Mouse (Mus musculus) layer of hippocampus, adult 2 months (tissue): ENCODE results near the gene Tbc1d22a. TPM values are rescaled to one million over a fixed set of nuclear protein-coding genes. Genes with fewer than 3 reads are reported as not detected.

Source experiments
- DNase-seq, 2 experiments: peaks; one replicate each; pipeline ENCODE4 v3.0.0; 2022; ENCODE audit warnings: low spot score in 2 of 2
- H3K27ac ChIP-seq: fragments of 200-600 bp; 2 replicates; pipeline ENCODE4 v1.8.1; 2022
- H3K4me3 ChIP-seq: fragments of 200-600 bp; 2 replicates; pipeline ENCODE4 v1.8.1; 2022; ENCODE audit warnings: mild to moderate bottlenecking
- CTCF ChIP-seq: fragments of 200-600 bp; conservative IDR thresholded peaks from 2 replicates; pipeline ENCODE4 v1.8.1; 2022; ENCODE audit warnings: antibody characterized with exemption, mild to moderate bottlenecking, moderate library complexity
- long read RNA-seq, 2 experiments: library from polyadenylated mRNA; stranded (forward); transcript quantifications; one replicate each; pipeline ENCODE4 v2.0.0; 2021; ENCODE audit warnings: borderline mapping rate in 2 of 2
- total RNA-seq, 2 experiments: library from RNA; stranded (reverse); gene quantifications; 2 replicates each; pipeline ENCODE4 v1.2.3; 2021

The Tbc1d22a gene
- total RNA-seq = 10 to 100 TPM; 33.2 to 34.7 TPM
- long read RNA-seq, experiment 1, transcript Tbc1d22a-201 (13 exons, 3,229 nt) = major isoform, 33 of 43 reads
- long read RNA-seq, experiment 1, partial matches to known transcripts = 2 of 43 reads
- long read RNA-seq, experiment 1, other reads (novel, unspliced or antisense) = 8 of 43 reads
- long read RNA-seq, experiment 2, transcript Tbc1d22a-201 (13 exons, 3,229 nt) = major isoform, 53 of 68 reads
- long read RNA-seq, experiment 2, partial matches to known transcripts = 3 of 68 reads
- long read RNA-seq, experiment 2, other reads (novel, unspliced or antisense) = 12 of 68 reads

DNA sequence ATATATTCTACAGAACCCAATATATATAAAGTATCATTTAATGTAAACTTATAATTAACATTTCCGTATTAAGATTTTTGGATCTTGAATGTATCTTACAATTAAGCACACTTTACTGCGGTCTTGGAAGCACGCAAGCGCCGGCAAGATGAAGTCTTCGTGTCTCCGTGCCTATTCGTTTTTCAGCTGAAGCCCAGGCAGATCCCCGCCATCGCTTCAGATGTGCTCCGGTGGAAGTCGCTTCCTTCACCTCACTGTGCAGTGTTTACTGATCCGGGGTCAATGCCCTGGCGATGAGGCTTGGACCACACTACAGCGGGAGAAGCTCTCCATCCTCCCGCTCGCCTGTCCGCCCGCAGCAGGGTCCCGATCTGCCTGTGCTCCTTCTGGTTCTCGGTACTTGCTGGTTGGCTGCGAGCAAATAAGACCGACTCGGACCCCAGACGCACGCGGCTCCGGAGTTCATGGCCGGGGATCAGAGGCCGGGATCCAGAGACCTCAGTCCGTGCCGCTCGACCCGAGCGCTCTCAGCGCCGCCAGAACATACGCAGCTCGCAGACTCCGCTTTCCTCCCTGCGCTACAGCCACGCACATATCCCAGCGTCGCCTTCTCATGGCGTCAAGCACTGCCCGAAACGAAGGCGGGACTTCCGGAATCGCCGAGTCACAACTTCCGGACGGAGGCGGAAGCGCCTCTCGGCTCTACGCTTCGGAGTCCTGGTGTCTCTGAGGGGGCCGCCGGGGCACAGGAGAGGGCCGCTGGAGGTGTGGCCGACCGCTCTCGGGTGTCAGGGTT is at the start of gene Tbc1d22a:
TSS of gene Tbc1d22a (plus strand) at position 707 of the 796 bp plus-strand sequence.
- DNase-seq = peak; percentile 92 to 95
- no peak for TF ChIP-seq CTCF
- Histone ChIP-seq H3K27ac (peak within 1 kb of the TSS; percentile 95), H3K4me3 (peak within 1 kb of the TSS; percentile 98)

DNA sequence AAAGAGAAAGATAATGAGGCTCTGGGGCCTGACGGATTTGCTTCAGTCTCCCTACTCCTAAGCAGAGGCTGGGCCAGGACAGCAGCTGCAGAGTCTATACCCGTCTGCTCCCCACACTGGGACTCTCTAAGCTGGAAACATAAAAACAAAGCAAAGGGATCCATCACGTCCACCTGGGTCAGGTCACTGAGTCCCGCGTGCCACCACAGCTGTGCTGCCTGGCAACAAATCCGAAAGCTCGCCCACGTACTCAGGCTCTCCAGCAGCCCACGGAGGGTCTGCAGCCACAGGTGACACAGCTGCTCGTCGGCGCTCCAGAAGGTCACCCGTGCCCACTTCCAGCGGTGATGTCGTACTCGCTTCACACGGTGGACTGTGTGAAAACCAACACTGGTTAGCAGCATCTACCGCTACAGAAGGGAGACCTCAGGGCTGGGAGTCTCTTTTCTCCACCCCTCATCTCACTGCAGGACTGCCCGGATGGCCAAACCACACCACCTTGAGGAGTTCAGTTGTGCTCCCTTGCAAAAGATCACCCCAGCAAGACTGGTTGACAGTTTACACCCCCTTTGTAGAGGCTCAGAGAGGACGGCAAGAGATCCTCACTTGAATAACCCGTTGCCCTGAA is 49.4 kb upstream of the Tbc1d22a start:
- Histone ChIP-seq H3K27ac (no peak overlapping the region), H3K4me3 (no peak overlapping the region)
- no peak for TF ChIP-seq CTCF
- no peak for DNase-seq

DNA sequence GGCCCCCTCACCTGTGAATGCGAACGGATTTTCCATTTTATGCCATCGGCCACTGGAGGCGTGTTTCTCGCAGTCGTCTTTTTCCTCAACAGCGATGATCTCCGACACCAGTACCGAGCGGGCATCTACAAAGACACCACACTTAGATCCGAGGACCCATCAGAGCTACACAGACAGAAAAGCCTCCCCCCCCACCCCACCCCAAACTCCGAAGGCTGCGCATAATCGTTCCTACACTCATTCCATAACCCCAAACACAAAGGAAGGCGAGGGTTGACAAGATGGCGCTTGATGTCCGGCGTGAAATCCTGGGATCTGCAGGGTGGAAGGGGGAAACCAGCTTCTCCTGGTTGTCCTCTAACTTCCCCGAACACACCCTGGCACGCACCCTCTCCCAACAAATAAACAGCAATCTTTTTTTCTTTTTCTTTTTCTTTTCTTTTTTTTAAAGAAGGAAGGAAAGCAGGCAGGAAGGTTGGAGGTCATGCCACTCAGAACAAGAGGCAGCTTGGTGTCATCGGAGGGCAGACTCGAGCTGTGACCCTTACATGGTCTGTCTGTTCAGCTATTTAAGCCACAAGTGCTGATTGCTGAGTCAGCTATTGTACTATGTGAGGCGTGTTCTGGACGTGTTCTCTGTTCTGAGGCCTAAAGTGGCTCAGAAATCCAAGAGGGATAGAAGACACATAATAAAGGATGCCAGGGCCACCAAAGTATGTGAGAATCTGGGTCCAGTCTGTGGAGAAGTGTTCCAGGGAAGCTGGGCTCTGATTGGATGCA is 48.3 kb upstream of the Tbc1d22a start:
- TF ChIP-seq CTCF = no peak
- DNase-seq = no peak
- H3K4me3 ChIP-seq = no peak overlapping the region

DNA sequence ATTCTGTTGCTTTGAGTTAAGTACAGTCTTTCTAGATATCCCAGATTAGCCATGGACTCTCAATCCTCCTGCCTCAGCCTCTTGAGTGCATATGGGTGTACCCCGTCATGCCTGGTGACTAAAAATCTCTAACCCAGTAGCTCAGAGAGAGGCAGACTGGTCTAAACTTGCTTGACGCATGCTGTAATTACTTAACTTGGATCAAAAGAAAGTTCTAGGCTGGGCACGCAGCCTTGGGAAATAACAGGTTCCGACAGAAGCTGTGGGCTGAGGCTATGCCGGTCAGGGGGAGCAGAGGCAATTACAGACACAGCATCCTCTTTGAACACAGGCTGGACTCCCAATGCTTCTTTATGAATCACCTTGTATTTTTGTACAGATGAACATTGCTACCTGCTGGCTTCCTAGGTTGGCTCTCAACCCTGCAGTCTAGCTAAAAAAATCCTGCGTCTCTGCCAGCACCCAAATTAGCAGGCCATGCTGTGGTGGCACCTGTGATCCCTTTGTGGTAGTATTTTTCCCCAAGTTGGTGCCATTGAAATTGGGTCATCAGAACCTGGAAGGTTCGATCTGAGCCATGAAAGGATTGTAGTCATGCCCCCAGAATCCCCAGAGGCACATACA is 47.1 kb upstream of the Tbc1d22a start:
- DNase-seq = no peak
- Histone ChIP-seq H3K27ac (peak overlapping the region; percentile 82), H3K4me3 (no peak overlapping the region)
- no peak for TF ChIP-seq CTCF

More for the DNA sequence above, 48.3 kb upstream of the Tbc1d22a start:
- no peak overlapping the region for H3K27ac ChIP-seq

DNA sequence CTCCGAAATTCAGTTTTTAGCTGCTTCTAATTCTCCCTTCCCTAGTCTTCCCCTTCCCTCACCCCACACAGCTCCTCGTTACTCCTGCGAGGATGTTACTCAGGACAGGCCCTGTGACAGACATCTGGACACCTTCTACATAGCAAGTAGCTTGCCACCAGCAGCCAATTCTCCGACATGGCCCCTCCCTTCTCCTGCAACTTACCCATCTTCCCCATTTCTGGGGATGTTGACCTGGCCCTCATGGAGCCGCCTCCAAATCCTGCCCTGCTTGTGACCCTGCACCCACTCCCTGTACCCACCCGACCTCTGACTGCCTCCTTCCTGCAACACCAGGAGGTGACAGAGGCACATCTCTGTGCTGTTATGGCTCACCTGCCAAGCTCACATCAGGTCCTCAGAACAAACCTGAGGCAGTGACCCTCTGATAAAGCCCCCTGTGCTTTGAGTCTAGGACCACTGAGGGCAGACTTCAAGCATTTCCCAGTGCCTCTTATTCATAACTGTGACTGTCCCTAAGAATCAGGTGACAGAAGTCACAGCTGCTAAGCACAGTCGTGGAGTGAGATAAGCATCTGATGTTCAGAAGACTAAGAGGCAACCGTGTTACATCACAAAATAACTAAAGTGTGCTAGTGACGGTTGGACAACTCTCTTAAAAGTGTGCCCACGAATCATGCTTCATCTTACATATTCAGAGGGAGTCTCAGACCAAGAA is 46.3 kb upstream of the Tbc1d22a start:
- Histone ChIP-seq H3K27ac (peak overlapping the region; percentile 82), H3K4me3 (no peak overlapping the region)
- no peak for TF ChIP-seq CTCF
- no peak for DNase-seq

DNA sequence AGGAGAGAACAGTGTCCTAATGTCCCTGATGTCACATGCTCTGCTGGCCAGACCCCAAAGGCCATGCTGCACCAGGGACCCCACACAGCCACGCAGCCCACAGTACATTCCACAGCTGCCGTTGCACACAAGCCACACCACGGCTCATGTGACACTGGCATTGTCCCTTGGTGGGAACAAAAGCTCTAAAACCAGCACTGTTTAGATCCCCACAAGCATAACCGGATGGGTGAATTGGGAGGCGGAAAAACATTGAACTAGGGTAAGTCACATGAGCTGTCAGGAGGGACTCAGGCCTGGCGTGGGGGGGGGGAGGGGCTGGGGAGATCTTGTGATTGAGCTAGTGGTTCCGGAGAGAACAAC is 45.8 kb upstream of the Tbc1d22a start:
- no peak for TF ChIP-seq CTCF
- Histone ChIP-seq H3K4me3 (no peak overlapping the region), H3K27ac (peak overlapping the region; percentile 82)
- no peak for DNase-seq

DNA sequence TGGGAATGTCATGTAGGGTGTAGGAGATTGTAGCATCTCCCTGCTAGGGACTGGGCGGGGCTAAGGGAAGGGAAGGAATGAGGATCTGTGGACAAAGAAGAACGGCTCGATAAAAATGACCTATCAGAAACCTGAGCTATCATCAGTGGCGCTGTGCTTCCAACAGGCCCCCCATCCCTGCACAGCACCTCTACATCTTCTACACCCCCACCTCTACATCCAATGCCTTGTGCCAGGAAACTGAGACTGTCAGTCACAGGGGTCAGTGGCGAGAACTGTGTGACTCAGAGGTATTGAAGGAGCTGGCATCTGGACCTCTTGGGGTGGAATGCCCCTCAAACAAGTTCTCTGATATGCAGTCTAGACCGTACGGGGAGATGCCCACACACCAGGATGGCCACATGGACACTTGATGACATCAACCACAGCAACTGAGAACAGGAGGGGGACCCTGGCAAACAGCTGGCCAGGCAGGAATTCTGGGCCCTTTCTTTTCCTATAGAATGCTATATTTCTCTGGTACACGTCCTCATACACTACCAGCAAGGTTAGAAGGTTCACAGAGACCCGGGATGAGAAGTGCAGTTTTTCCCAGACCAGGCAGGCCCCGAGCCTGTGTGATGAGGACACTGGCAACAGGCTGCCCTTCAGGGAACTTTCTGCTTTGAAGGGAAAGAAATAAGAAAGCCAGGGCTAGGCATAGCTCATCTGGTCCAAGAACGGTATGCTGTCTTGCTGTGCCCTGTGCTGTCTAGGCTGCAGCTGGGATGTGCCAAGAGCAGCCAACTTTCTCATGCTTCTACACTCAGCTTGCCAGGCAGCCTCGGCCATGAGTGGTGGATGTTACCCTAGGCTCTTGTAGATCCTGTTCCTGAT is 45.1 kb upstream of the Tbc1d22a start:
- DNase-seq = no peak
- TF ChIP-seq CTCF = no peak
- Histone ChIP-seq H3K4me3 (no peak overlapping the region), H3K27ac (peak overlapping the region; percentile 82)

DNA sequence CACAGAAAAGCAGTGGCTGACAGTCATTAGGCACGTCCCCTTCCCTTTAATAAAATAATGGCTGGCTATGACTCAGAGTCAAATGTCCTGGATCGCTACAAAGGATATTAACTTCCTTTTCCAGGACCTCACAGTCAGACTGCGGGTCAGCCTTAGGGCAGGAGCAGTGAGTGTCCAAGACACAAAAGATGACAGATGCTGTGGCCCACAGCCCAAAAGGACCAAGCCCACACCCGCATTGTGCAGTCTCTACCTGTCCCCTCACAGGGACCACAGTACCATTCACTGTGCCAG is 44.5 kb upstream of the Tbc1d22a start:
- H3K27ac ChIP-seq = peak overlapping the region; percentile 82
- no peak for TF ChIP-seq CTCF
- DNase-seq = no peak
- H3K4me3 ChIP-seq = no peak overlapping the region

DNA sequence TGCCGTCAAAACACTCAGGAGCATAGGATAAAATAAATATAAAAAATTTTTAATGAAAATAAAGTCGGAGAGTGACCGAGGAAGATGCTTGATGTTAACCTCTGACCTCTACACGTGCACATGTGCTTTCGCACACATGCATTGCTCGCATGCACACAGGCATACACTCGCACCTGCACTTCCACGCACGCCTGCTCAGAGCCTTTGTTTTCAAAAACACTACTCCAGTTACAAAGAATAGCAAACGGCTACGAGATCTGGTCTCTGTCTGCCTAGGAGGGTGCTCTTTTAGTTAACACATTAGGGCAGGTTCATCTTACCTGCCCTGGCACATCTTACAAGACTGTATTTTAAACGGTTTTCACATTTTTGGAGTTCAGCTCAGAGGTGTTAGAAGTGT is 42.9 kb upstream of the Tbc1d22a start:
- no peak for DNase-seq
- H3K4me3 ChIP-seq = no peak overlapping the region
- H3K27ac ChIP-seq = 0 out of 2 replicates have a peak overlapping the region, but pooled peaks have one; percentile 3
- no peak for TF ChIP-seq CTCF

DNA sequence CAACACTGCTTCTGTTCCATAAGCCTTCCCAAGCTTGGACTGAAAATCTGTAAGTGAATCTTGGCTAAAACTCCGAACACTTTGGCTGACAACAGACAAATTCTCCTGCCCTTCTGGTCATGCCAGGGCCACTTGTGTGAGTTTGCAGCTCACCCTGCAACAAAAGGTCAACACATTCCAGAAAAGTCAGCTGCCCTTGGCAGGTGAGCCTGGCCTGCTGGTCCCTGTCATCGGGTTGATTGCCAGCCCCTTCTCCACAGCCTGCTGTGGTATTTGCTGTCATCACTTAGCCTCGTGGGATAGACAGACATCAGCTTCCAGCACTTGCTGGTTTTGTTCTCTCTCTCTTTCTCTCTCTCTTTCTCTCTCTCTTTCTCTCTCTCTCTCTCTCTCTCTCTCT is 42.1 kb upstream of the Tbc1d22a start:
- Histone ChIP-seq H3K4me3 (no peak overlapping the region), H3K27ac (no peak overlapping the region)
- TF ChIP-seq CTCF = no peak
- no peak for DNase-seq

DNA sequence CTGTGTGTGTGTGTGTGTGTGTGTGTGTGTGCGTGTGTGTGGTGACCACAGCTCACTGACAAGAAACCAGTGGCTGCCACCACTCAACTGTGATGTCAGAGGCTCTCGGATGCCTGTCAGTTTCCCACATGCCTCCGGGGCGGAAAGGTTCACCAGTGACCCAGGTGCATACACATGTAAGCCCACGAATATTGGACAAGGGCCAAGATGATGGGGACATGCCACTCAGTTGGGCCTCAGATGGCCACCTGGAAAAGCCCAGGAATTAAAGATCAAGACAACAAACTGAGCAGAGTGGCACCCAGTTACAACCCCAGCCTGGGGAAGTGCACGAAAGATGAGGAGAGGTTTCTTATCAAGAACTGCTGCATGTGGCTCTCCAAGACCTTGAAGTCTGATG is 41.7 kb upstream of the Tbc1d22a start:
- H3K4me3 ChIP-seq = no peak overlapping the region
- H3K27ac ChIP-seq = peak overlapping the region; percentile 52; the same call in 1 of the 2 replicates

More for the DNA sequence above, 41.7 kb upstream of the Tbc1d22a start:
- no peak for DNase-seq
- no peak for TF ChIP-seq CTCF
